8 mouse cellular contexts compared by ENCODE assay signal in the genomic region with DNA sequence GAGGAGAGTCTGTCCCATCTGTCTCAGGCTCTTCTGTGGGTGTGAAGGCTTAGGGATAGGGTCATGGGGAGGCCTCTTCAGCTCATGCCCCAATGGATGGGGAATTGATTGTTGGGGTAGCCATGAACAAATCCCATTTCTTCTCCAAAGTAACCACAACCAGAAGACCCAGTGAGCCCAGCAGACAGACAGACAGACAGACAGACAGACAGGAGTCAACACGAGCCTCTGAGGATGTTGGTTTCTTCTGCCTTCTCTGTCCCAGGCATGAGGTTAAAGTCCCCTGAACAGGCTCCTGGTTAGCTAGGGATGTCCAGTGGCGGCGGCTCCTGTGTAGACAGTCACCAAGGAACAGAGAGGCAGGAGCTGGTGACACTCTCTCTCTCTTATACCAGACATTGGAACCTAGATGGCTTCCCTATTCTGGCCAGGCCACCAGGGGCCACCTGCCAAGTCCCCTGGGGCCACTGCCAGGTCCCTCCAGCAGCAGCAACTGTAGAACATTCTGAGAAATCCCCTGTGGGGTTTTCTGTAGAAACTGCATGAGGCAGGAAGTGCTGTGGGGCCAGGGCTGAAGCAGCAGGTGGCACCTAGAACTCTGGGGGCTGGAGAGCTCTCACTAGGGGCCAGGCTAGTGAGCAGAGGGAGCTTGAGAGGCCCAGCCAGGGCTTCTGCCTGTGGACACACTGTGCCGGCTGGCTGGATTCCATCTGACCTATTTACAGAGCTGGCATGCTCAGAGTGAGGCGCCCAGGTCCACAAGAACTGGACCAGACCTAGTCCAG. TPM values are rescaled to one million over a fixed set of nuclear protein-coding genes. Genes with fewer than 3 reads are reported as not detected.
DNase-seq lines count a peak whose midpoint lies in the region.

No protein-coding gene starts in this region.

- intact Hi-C loops in heart, postnatal 14 days (cut with DNase I): no loop called here

- peak; percentile 51 for DNase-seq in urinary bladder, postnatal 14 days (ENCODE audit: low spot score)
- no peak for DNase-seq in urinary bladder, postnatal 25 days (ENCODE audit: low spot score)
- peak; percentile 93 to 96 for DNase-seq in cerebellum, postnatal 25 days
- peak; percentile 63 to 79 for DNase-seq in heart, postnatal 14 days
- peak; percentile 35 for DNase-seq in left cerebral cortex, adult 11 months (ENCODE audit: low spot score)
- DNase-seq in retina, embryonic 14.5 days (ENCODE audit: low spot score): peak; percentile 50
- DNase-seq in thymus, postnatal 0 days (ENCODE audit: low spot score): peak; percentile 74
- no peak for DNase-seq in ovary, postnatal 36 days (ENCODE audit: low spot score)

RNA-seq across cellular contexts. Expression of a gene that starts 47.6 kb away (rescaled TPM):
- total RNA-seq in heart, postnatal 14 days (2021): 10 to 100 TPM; 15.2 to 17.8 TPM
- 25.1 and 26.8 TPM in 2 replicates for polyA plus RNA-seq in thymus, postnatal 0 days (2015; fragmentation: Nextera tagmentation; extraction: Ambion mirVana)

Comparison
In these comparisons a context has a peak if more than half of its experiments do, and no peak if none do; other contexts are left out.
1. DNase-seq: peak in urinary bladder, postnatal 14 days (single experiment), cerebellum, postnatal 25 days (2 of 2), heart, postnatal 14 days (2 of 2), left cerebral cortex, adult 11 months (single experiment), retina, embryonic 14.5 days (single experiment) and thymus, postnatal 0 days (single experiment); none in urinary bladder, postnatal 25 days (single experiment) and ovary, postnatal 36 days (single experiment).